Mouse (Mus musculus) stomach, embryonic 15.5 days (tissue): Measurements from ENCODE around the gene Smc3. TPM values are rescaled to one million over a fixed set of nuclear protein-coding genes. Genes with fewer than 3 reads are reported as not detected.

ENCODE experiments used
- ATAC-seq: fragments of 200-750 bp; cut with Nextera tagmentation; 2 replicates; pipeline ENCODE4 v1.8.0; 2017; ENCODE audit warnings: low read depth, moderate number of reproducible peaks, moderate TSS enrichment; ENCODE audit not compliant: insufficient read depth, low FRiP score
- H3K27ac ChIP-seq: fragments of 300-500 bp; sonication (generic); 2 replicates; pipeline ENCODE4 v1.5.1; 2015; ENCODE audit warnings: mild to moderate bottlenecking, inconsistent platforms
- H3K27me3 ChIP-seq: fragments of 300-500 bp; sonication (generic); replicated peaks from 2 replicates; pipeline ENCODE4 v1.6.1; 2015; ENCODE audit warnings: inconsistent platforms
- H3K36me3 ChIP-seq: fragments of 300-500 bp; sonication (generic); 2 replicates; pipeline ENCODE4 v1.6.1; 2015; ENCODE audit warnings: inconsistent platforms
- H3K4me1 ChIP-seq: fragments of 300-500 bp; sonication (generic); 2 replicates; pipeline ENCODE4 v1.6.1; 2015; ENCODE audit warnings: inconsistent platforms
- H3K4me2 ChIP-seq: fragments of 300-500 bp; sonication (generic); 2 replicates; pipeline ENCODE4 v1.6.1; 2015; ENCODE audit warnings: mild to moderate bottlenecking, inconsistent platforms
- H3K4me3 ChIP-seq: fragments of 300-500 bp; sonication (generic); replicated peaks from 2 replicates; pipeline ENCODE4 v1.5.1; 2015; ENCODE audit warnings: inconsistent platforms
- H3K9ac ChIP-seq: fragments of 300-500 bp; sonication (generic); 2 replicates; pipeline ENCODE4 v1.6.1; 2015; ENCODE audit warnings: inconsistent platforms
- H3K9me3 ChIP-seq: fragments of 300-500 bp; sonication (generic); 2 replicates; pipeline ENCODE4 v1.6.1; 2016; ENCODE audit warnings: inconsistent platforms
- WGBS: fragments of 180-500 bp; shearing (Covaris S2); methylation state at CpG from one replicate; pipeline ENCODE4 v1.1.7; 2015; 5-methylcytosine and 5-hydroxymethylcytosine counted together
- polyA plus RNA-seq: library from polyadenylated mRNA; unstranded; fragments of >200 nt; fragmentation: Nextera tagmentation; extraction: Ambion mirVana; gene quantifications from 2 replicates; pipeline ENCODE4 v1.2.1, GENCODE M21; 2015

Gene Smc3
- polyA plus RNA-seq, 1 experiment from 2014 or later: 65.5 TPM

- no peak overlapping the region for H3K4me2 ChIP-seq
- no peak overlapping the region for H3K27ac ChIP-seq
- no peaks in the 10 kb centered on the region for H3K36me3 ChIP-seq
- H3K27me3 ChIP-seq: peaks cover 43% of the 10 kb centered on the region
- H3K4me3 ChIP-seq: no peak overlapping the region
- WGBS: 69% methylated on average over 7 of the region's 7 CpGs
- peaks cover 10% of the 10 kb centered on the region for H3K4me1 ChIP-seq
- H3K9me3 ChIP-seq: no peaks in the 10 kb centered on the region
- H3K9ac ChIP-seq: no peak overlapping the region
- no peak for ATAC-seq
Observed at GRCm38 (mm10) chr19:53679981-53680380, 79.8 kb downstream of the Smc3 start.

GRCm38 (mm10) chr19:53682427-53682826 is 82.2 kb downstream of the Smc3 start:
- H3K36me3 ChIP-seq: no peaks in the 10 kb centered on the region
- peaks cover 20% of the 10 kb centered on the region for H3K27me3 ChIP-seq
- 40% methylated on average over 8 of the region's 8 CpGs for WGBS
- H3K9ac ChIP-seq: no peak overlapping the region
- peaks cover 1% of the 10 kb centered on the region for H3K4me1 ChIP-seq
- H3K9me3 ChIP-seq: no peaks in the 10 kb centered on the region
- no peak overlapping the region for H3K4me3 ChIP-seq
- no peak overlapping the region for H3K27ac ChIP-seq
- ATAC-seq: no peak
- H3K4me2 ChIP-seq: no peak overlapping the region

GRCm38 (mm10) chr19:53687592-53687991 is 87.4 kb downstream of the Smc3 start:
- ATAC-seq: no peak
- WGBS: 56% methylated on average over 5 of the region's 5 CpGs
- H3K27ac ChIP-seq: no peak overlapping the region

GRCm38 (mm10) chr19:53690816-53691215 is 90.6 kb downstream of the Smc3 start:
- Histone ChIP-seq H3K36me3 (no peaks in the 10 kb centered on the region), H3K4me3 (no peak overlapping the region), H3K27me3 (no peaks in the 10 kb centered on the region), H3K9ac (no peak overlapping the region), H3K27ac (no peak overlapping the region), H3K9me3 (no peaks in the 10 kb centered on the region), H3K4me2 (no peak overlapping the region), H3K4me1 (no peaks in the 10 kb centered on the region)
- ATAC-seq: no peak
- 77% methylated on average over 10 of the region's 10 CpGs for WGBS

More at GRCm38 (mm10) chr19:53687592-53687991, 87.4 kb downstream of the Smc3 start:
- H3K4me2 ChIP-seq: no peak overlapping the region
- no peak overlapping the region for H3K4me3 ChIP-seq
- no peaks in the 10 kb centered on the region for H3K36me3 ChIP-seq
- no peak overlapping the region for H3K9ac ChIP-seq
- no peaks in the 10 kb centered on the region for H3K9me3 ChIP-seq
- no peaks in the 10 kb centered on the region for H3K4me1 ChIP-seq
- peaks cover 4% of the 10 kb centered on the region; the same call in 1 of the 2 replicates for H3K27me3 ChIP-seq

- Histone ChIP-seq H3K36me3 (no peaks in the 10 kb centered on the region), H3K4me3 (no peak overlapping the region), H3K9me3 (no peaks in the 10 kb centered on the region), H3K4me1 (no peaks in the 10 kb centered on the region), H3K9ac (no peak overlapping the region), H3K4me2 (no peak overlapping the region), H3K27me3 (no peaks in the 10 kb centered on the region), H3K27ac (no peak overlapping the region)
- no peak for ATAC-seq
- 5% methylated on average over 1 of the region's 1 CpGs for WGBS
Observed at GRCm38 (mm10) chr19:53694020-53694419, 93.8 kb downstream of the Smc3 start.

Other genes with a start within 250 kb of the Smc3 start
- gene Gm10197, start 228.6 kb upstream of the Smc3 start, polyA plus RNA-seq: 2.5 TPM in 1 of 2 replicates, not detected in the other
- 38.2 TPM in 2 replicates for gene Smndc1, start 209.8 kb upstream of the Smc3 start, polyA plus RNA-seq
- gene Dusp5, start 71.3 kb upstream of the Smc3 start, polyA plus RNA-seq: 7.2 and 7.4 TPM in 2 replicates
- gene Nutf2-ps1, start 11.3 kb upstream of the Smc3 start, polyA plus RNA-seq: 377 and 407 TPM in 2 replicates
- 0.59 and 0.96 TPM in 2 replicates for gene Rbm20, start 76.9 kb downstream of the Smc3 start, polyA plus RNA-seq